Mouse (Mus musculus): Measurements from ENCODE around the gene Klf9.
A peak's percentile ranks its signal among the peaks of the same experiment; 100 is the strongest.

GRCm38 (mm10) chr19:23134095-23134440 is 7.0 kb upstream of the Klf9 start:
- TF ChIP-seq CTCF (IDR thresholded peaks at IDR 0.05; ENCODE audit: low read depth), result peak; percentile 44; the same call in 1 of the 2 replicates
- TF ChIP-seq EP300 (IDR thresholded peaks at IDR 0.05; ENCODE audit: low read depth), result no peak
